Mouse (Mus musculus) kidney, postnatal 0 days (tissue): ENCODE measurements around the gene Ero1lb. TPM values are rescaled to one million over a fixed set of nuclear protein-coding genes. Genes with fewer than 3 reads are reported as not detected.
"Not testable (repeated sequence)": the region's sequence is repeated elsewhere in the genome, so short reads cannot be mapped to it uniquely, and the experiment has no call there.

Source experiments
- ATAC-seq: fragments of 200-750 bp; cut with Nextera tagmentation; replicated peaks from 2 replicates; pipeline ENCODE4 v1.8.0; 2017; ENCODE audit warnings: low read depth, moderate number of reproducible peaks, moderate TSS enrichment, moderate library complexity; ENCODE audit not compliant: low FRiP score
- DNase-seq: peaks from one replicate; pipeline ENCODE4 v3.0.0-alpha.2; 2016; ENCODE audit warnings: low spot score
- H3K27ac ChIP-seq: fragments of 300-500 bp; sonication (generic); 2 replicates; pipeline ENCODE4 v1.5.1; 2014; ENCODE audit warnings: mild to moderate bottlenecking
- H3K27me3 ChIP-seq: fragments of 300-500 bp; sonication (generic); 2 replicates; pipeline ENCODE4 v1.6.1; 2014; ENCODE audit warnings: low read length, mixed read lengths; ENCODE audit not compliant: insufficient read depth
- H3K36me3 ChIP-seq: fragments of 300-500 bp; sonication (generic); 2 replicates; pipeline ENCODE4 v1.6.1; 2014; ENCODE audit warnings: low read length, mixed read lengths; ENCODE audit not compliant: insufficient read depth
- H3K4me1 ChIP-seq: fragments of 300-500 bp; sonication (generic); replicated peaks from 2 replicates; pipeline ENCODE4 v1.6.1; 2014; ENCODE audit warnings: antibody characterized with exemption, low read length, mixed read lengths; ENCODE audit not compliant: insufficient read depth
- H3K4me2 ChIP-seq: fragments of 300-500 bp; sonication (generic); 2 replicates; pipeline ENCODE4 v1.6.1; 2014; ENCODE audit warnings: mild to moderate bottlenecking, low read length, moderate library complexity, mixed read lengths
- H3K4me3 ChIP-seq: fragments of 300-500 bp; sonication (generic); replicated peaks from 2 replicates; pipeline ENCODE4 v1.5.1; 2014; ENCODE audit warnings: low read depth, low read length
- H3K9ac ChIP-seq: fragments of 300-500 bp; sonication (generic); 2 replicates; pipeline ENCODE4 v1.6.1; 2014; ENCODE audit warnings: low read depth, low read length
- H3K9me3 ChIP-seq: fragments of 300-500 bp; sonication (generic); replicated peaks from 2 replicates; pipeline ENCODE4 v1.6.1; 2016; ENCODE audit warnings: low read length, inconsistent platforms, mixed read lengths
- WGBS: fragments of 180-500 bp; shearing (Covaris S2); extraction: QIAGEN DNeasy Blood & Tissue Kit; methylation state at CpG from one replicate; pipeline ENCODE4 v1.1.7; 2014; 5-methylcytosine and 5-hydroxymethylcytosine counted together
- polyA plus RNA-seq: library from polyadenylated mRNA; unstranded; fragments of >200 nt; fragmentation: Nextera tagmentation; extraction: Ambion mirVana; gene quantifications from 2 replicates; pipeline ENCODE4 v1.2.1, GENCODE M21; 2015

Gene Ero1lb
- polyA plus RNA-seq, 1 experiment from 2014 or later, result 6.1 TPM

GRCm38 (mm10) chr13:12615014-12615413 is 49.3 kb downstream of the Ero1lb start:
- H3K9me3 ChIP-seq, H3K9ac ChIP-seq, ATAC-seq, DNase-seq, H3K27ac ChIP-seq, H3K4me3 ChIP-seq, H3K4me2 ChIP-seq, H3K27me3 ChIP-seq, H3K4me1 ChIP-seq, H3K36me3 ChIP-seq: not testable (repeated sequence)
- 91% methylated on average over 10 of the region's 10 CpGs for WGBS

- not testable (repeated sequence) for H3K27me3 ChIP-seq, H3K4me2 ChIP-seq, ATAC-seq, H3K4me1 ChIP-seq, H3K27ac ChIP-seq, H3K4me3 ChIP-seq, DNase-seq, H3K9ac ChIP-seq, H3K9me3 ChIP-seq, H3K36me3 ChIP-seq
- WGBS, result 71% methylated on average over 3 of the region's 3 CpGs
Observed at GRCm38 (mm10) chr13:12616489-12616888, 50.8 kb downstream of the Ero1lb start.

GRCm38 (mm10) chr13:12619808-12620207 is 54.1 kb downstream of the Ero1lb start:
- H3K9me3 ChIP-seq, H3K36me3 ChIP-seq, DNase-seq, H3K4me1 ChIP-seq, H3K9ac ChIP-seq, H3K27me3 ChIP-seq, H3K4me2 ChIP-seq, H3K4me3 ChIP-seq, H3K27ac ChIP-seq: not testable (repeated sequence)
- peak; percentile 76 for ATAC-seq
- WGBS, result 93% methylated on average over 8 of the region's 8 CpGs

GRCm38 (mm10) chr13:12626061-12626460 is 60.4 kb downstream of the Ero1lb start:
- ATAC-seq, H3K4me2 ChIP-seq, H3K36me3 ChIP-seq, H3K27ac ChIP-seq, H3K9me3 ChIP-seq, DNase-seq, H3K4me1 ChIP-seq, H3K9ac ChIP-seq, H3K27me3 ChIP-seq, H3K4me3 ChIP-seq: not testable (repeated sequence)
- WGBS, result 97% methylated on average over 3 of the region's 3 CpGs

GRCm38 (mm10) chr13:12627746-12628145 is 62.1 kb downstream of the Ero1lb start:
- H3K9ac ChIP-seq, H3K4me2 ChIP-seq, H3K36me3 ChIP-seq, DNase-seq, H3K27ac ChIP-seq, H3K4me3 ChIP-seq, H3K9me3 ChIP-seq, H3K27me3 ChIP-seq, ATAC-seq, H3K4me1 ChIP-seq: not testable (repeated sequence)
- 95% methylated on average over 8 of the region's 8 CpGs for WGBS

GRCm38 (mm10) chr13:12628181-12628580 is 62.5 kb downstream of the Ero1lb start:
- H3K9me3 ChIP-seq, H3K4me2 ChIP-seq, H3K27ac ChIP-seq, H3K4me3 ChIP-seq, DNase-seq, ATAC-seq, H3K4me1 ChIP-seq, H3K27me3 ChIP-seq, H3K9ac ChIP-seq, H3K36me3 ChIP-seq: not testable (repeated sequence)
- WGBS, result 87% methylated on average over 5 of the region's 5 CpGs

- H3K27ac ChIP-seq, ATAC-seq, H3K4me3 ChIP-seq, H3K9ac ChIP-seq, DNase-seq, H3K4me2 ChIP-seq, H3K36me3 ChIP-seq, H3K9me3 ChIP-seq, H3K27me3 ChIP-seq, H3K4me1 ChIP-seq: not testable (repeated sequence)
- WGBS, result 79% methylated on average over 5 of the region's 5 CpGs
Observed at GRCm38 (mm10) chr13:12630252-12630651, 64.6 kb downstream of the Ero1lb start.

GRCm38 (mm10) chr13:12634941-12635588 is 69.4 kb downstream of the Ero1lb start:
- not testable (repeated sequence) for H3K4me1 ChIP-seq, H3K9ac ChIP-seq
- WGBS, result 83% methylated on average over 1 of the region's 6 CpGs

GRCm38 (mm10) chr13:12642795-12643194 is 77.1 kb downstream of the Ero1lb start:
- WGBS, result 86% methylated on average over 3 of the region's 4 CpGs
- not testable (repeated sequence) for H3K36me3 ChIP-seq, H3K4me1 ChIP-seq, H3K27me3 ChIP-seq, ATAC-seq, H3K9me3 ChIP-seq, H3K9ac ChIP-seq, H3K27ac ChIP-seq, H3K4me2 ChIP-seq, DNase-seq, H3K4me3 ChIP-seq

More at GRCm38 (mm10) chr13:12634941-12635588, 69.4 kb downstream of the Ero1lb start:
- H3K9me3 ChIP-seq, H3K36me3 ChIP-seq, H3K27me3 ChIP-seq, H3K4me3 ChIP-seq, H3K4me2 ChIP-seq, ATAC-seq, DNase-seq, H3K27ac ChIP-seq: not testable (repeated sequence)

GRCm38 (mm10) chr13:12646676-12647075 is 81.0 kb downstream of the Ero1lb start:
- not testable (repeated sequence) for H3K4me1 ChIP-seq, H3K9me3 ChIP-seq, H3K4me3 ChIP-seq, ATAC-seq, H3K27ac ChIP-seq, H3K36me3 ChIP-seq, DNase-seq, H3K9ac ChIP-seq, H3K27me3 ChIP-seq, H3K4me2 ChIP-seq
- 67% methylated on average over 5 of the region's 5 CpGs for WGBS
